Mouse (Mus musculus) Patski (cell line): Measurements from ENCODE around the gene Zgpat. TPM values are rescaled to one million over a fixed set of nuclear protein-coding genes. Genes with fewer than 3 reads are reported as not detected.
A peak's percentile ranks its signal among the peaks of the same experiment; 100 is the strongest.

Experiments used
- ATAC-seq: fragments of 100-300 bp; one replicate; pipeline ENCODE4 v1.8.0; 2021
- CTCF ChIA-PET: fragments of 350-600 bp; sonication (Branson Sonifier 250); formaldehyde crosslinking; loops from one replicate; lab custom pipeline; 2022; ENCODE audit warnings: inconsistent platforms; lab: Charles Lee
- POLR2A ChIA-PET: fragments of 350-600 bp; sonication (Branson Sonifier 250); formaldehyde crosslinking; loops from one replicate; lab custom pipeline; 2022; ENCODE audit warnings: antibody characterized with exemption, inconsistent platforms; lab: Charles Lee
- DNase-seq: peaks from one replicate; pipeline ENCODE4 v3.0.0-alpha.2; 2011; ENCODE audit warnings: low read depth, low spot score
- H3K27me3 ChIP-seq: fragments of 371-371 bp; one replicate; pipeline ENCODE4 v1.5.1; 2021
- CTCF ChIP-seq: fragments of 100-300 bp; IDR thresholded peaks from one replicate; pipeline ENCODE4 v1.5.1; 2021
- in situ Hi-C: fragments of 300-500 bp; cut with MboI; formaldehyde crosslinking; loops from 3 replicates; pipeline ENCODE4 v1.11.1; 2018; ENCODE audit warnings: low pct_unique_long_range_greater_than_20kb, mixed read lengths
- polyA plus RNA-seq: library from polyadenylated mRNA; unstranded; gene quantifications from one replicate; pipeline ENCODE4 v1.2.3, GENCODE M21; 2021

Gene Zgpat
- polyA plus RNA-seq, 1 experiment from 2014 or later: 41.8 TPM

DNA sequence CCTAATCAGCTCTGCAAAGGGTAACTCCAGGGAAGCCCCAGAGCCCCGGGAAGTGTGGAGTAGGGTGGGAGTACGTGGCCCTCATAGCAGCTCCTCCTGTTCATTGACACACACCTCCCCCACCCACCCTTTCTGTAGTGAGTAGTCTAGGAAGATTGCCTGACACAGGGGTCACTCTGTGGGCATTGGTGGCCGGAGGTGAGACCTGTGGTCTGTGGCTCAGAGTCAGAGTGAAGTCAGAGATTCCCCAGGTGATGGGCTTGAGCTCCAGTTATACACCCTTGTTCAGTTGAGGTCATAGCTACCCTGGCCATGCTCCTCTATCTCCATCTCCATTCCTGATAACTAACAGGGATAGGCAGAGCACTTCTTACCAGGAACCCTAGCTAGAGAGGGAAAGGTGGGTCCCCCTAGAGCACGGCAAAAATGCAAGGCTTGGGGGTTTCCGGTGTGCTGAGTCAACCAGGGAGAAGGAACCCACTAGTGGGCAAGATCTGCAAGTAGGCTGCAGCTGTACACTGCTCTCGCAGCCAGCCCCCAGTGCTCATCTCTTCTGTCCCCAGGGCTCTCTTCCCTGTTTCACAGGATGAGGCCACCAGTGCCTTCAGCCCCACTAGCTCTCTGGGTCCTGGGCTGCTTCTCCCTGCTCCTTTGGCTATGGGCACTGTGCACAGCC is 17.0 kb downstream of the Zgpat start:
- CTCF ChIA-PET: interaction anchor here (0.9 to 1.3 kb wide), 2 partner anchors 10 to 24 kb away, joined by 3 to 5 read pairs; no protein-coding TSS in a partner anchor
- H3K27me3 ChIP-seq: no peaks in the 10 kb centered on the region
- TF ChIP-seq CTCF: no peak
- ATAC-seq: no peak
- in situ Hi-C loops: no loop called here
- POLR2A ChIA-PET: no interaction called here
- DNase-seq: no peak

DNA sequence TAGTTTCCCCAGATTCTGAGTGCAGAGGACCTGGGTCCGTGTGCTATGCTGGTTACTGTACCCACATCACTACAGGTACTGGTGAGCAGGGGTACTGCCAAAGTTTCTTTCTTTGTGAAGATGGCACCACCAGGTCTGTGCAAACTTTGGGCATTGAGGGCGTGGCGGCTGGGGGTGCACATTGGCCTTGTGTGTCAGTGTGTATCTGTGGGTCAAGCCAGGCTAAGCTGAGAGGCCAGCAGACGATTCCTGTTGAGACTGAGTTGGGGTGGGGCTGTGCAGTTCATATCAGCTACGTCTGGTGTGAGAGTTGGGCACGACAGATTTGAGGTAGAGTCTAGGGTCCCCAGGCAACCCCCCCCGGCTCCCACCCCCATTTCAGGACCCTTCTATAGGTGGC is 19.7 kb downstream of the Zgpat start:
- ATAC-seq: no peak
- DNase-seq: no peak
- ChIA-PET POLR2A (no interaction called here), CTCF (interaction anchor here (1.3 to 1.8 kb wide), 2 partner anchors 8 to 10 kb away, joined by 4 to 7 read pairs; no protein-coding TSS in a partner anchor)
- H3K27me3 ChIP-seq: no peaks in the 10 kb centered on the region
- in situ Hi-C loops: no loop called here
- TF ChIP-seq CTCF: no peak

DNA sequence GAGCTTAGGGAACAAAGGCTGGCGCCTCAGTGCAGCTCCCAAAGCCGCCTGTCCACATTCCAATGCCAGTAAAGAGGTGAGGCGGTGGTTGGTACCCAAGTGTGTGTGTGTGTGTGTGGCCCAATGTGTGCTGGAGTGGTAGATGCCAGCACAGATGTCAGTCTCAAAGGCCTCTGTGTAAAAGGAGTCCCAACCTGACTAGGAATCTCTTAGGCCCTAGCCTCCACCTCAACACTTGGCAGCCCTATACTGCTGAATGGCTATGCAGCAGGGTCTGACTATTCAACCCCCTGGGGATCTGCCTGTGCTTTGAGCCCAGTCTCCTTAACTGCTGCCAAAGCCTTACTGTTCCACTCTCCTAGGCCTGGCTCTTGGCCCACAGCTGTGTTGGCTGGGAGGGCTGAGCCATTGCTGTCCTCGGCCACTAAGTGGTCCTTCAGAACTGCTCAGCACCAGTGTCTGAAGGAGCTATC is 20.2 kb downstream of the Zgpat start:
- DNase-seq (no peak), ATAC-seq (no peak)
- ChIA-PET POLR2A (interaction anchor here (0.5 kb wide), 1 partner anchor 210 kb away, joined by 5 read pairs; no protein-coding TSS in a partner anchor), CTCF (interaction anchor here (0.9 to 1.3 kb wide), 2 partner anchors 9 to 81 kb away, joined by 3 to 4 read pairs; no protein-coding TSS in a partner anchor)
- in situ Hi-C loops: no loop called here
- no peaks in the 10 kb centered on the region for H3K27me3 ChIP-seq
- TF ChIP-seq CTCF: no peak

GRCm38 (mm10) chr2:181385885-181386284 is 21.2 kb downstream of the Zgpat start:
- in situ Hi-C loops: no loop called here
- ATAC-seq: no peak
- ChIA-PET POLR2A (interaction anchor here (0.5 kb wide), 1 partner anchor 209 kb away, joined by 5 read pairs; no protein-coding TSS in a partner anchor), CTCF (interaction anchor here (0.9 to 1.8 kb wide), 2 partner anchors 10 to 80 kb away, joined by 3 to 13 read pairs; no protein-coding TSS in a partner anchor)
- DNase-seq: no peak
- H3K27me3 ChIP-seq: no peaks in the 10 kb centered on the region
- TF ChIP-seq CTCF: no peak

GRCm38 (mm10) chr2:181386663-181387210 is 22.0 kb downstream of the Zgpat start:
- POLR2A ChIA-PET: no interaction called here
- no peak for DNase-seq
- in situ Hi-C loops: no loop called here
- no peak for ATAC-seq
- TF ChIP-seq CTCF: no peak
- no peaks in the 10 kb centered on the region for H3K27me3 ChIP-seq
- CTCF ChIA-PET: interaction anchor here (1.8 kb wide), 1 partner anchor 11 kb away, joined by 13 read pairs; no protein-coding TSS in a partner anchor

DNA sequence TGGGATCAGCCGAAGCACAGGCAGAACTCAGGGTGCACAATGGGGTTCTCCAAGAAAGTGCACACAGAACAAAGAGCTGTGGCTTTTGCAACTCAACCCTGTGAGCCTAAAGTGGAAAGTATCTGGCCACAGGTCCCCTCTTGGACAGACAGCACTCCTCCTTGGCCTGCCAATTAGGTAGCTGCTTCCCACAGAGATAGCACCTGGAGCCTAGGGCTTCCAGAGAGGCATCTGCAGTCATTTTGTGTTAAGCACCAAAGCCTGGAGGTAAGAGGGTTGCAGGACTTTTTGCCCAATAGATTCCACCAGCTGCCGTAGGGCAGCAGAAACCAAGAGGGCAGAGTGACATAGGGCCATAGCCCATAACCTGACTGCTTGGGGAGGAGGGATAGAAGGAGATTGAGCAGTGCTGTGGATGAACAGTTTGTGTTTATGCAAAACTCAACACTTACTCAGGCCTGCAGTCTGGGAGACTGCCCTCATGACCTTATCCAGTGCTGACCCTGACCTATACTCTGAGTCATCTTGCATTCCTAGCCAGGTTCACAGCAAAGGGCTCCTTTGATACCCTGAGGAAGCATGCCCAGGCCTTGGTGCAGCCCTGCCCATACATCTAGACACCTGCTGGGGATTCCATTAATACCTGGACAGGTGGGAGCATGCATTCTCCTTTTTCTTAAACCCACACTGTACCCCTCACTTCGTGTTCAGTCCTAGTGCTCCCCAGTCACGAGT is 25.6 kb downstream of the Zgpat start:
- CTCF ChIA-PET: interaction anchor here (0.8 to 4.7 kb wide), 5 partner anchors 13 to 288 kb away, joined by 3 to 23 read pairs (median 7); no protein-coding TSS in a partner anchor
- no peak for TF ChIP-seq CTCF
- no peaks in the 10 kb centered on the region for H3K27me3 ChIP-seq
- ATAC-seq (peak; percentile 34), DNase-seq (no peak)
- in situ Hi-C loops: loop anchor here (5.0 kb wide), 1 partner anchor 187 kb away; no protein-coding TSS in a partner anchor
- POLR2A ChIA-PET: interaction anchor here (0.7 kb wide), 2 partner anchors 130 to 290 kb away, joined by 3 to 4 read pairs; partner anchors contain the start of gene Dnajc5

- no peak for ATAC-seq
- CTCF ChIA-PET: interaction anchor here (1.9 to 4.7 kb wide), 2 partner anchors 14 to 20 kb away, joined by 8 to 23 read pairs; no protein-coding TSS in a partner anchor
- no peak for DNase-seq
- POLR2A ChIA-PET: no interaction called here
- in situ Hi-C loops: loop anchor here (5.0 kb wide), 1 partner anchor 186 kb away; no protein-coding TSS in a partner anchor
- no peaks in the 10 kb centered on the region for H3K27me3 ChIP-seq
- no peak for TF ChIP-seq CTCF
Observed at GRCm38 (mm10) chr2:181391022-181391421, 26.3 kb downstream of the Zgpat start.

- DNase-seq (no peak), ATAC-seq (no peak)
- ChIA-PET CTCF (interaction anchor here (0.9 to 4.7 kb wide), 6 partner anchors 8 to 105 kb away, joined by 3 to 23 read pairs (median 6); partner anchors contain the start of gene Tpd52l2), POLR2A (no interaction called here)
- no peak for TF ChIP-seq CTCF
- in situ Hi-C loops: loop anchor here (5.0 kb wide), 1 partner anchor 186 kb away; no protein-coding TSS in a partner anchor
- H3K27me3 ChIP-seq: no peaks in the 10 kb centered on the region
Observed at GRCm38 (mm10) chr2:181391541-181391940, 26.8 kb downstream of the Zgpat start.

DNA sequence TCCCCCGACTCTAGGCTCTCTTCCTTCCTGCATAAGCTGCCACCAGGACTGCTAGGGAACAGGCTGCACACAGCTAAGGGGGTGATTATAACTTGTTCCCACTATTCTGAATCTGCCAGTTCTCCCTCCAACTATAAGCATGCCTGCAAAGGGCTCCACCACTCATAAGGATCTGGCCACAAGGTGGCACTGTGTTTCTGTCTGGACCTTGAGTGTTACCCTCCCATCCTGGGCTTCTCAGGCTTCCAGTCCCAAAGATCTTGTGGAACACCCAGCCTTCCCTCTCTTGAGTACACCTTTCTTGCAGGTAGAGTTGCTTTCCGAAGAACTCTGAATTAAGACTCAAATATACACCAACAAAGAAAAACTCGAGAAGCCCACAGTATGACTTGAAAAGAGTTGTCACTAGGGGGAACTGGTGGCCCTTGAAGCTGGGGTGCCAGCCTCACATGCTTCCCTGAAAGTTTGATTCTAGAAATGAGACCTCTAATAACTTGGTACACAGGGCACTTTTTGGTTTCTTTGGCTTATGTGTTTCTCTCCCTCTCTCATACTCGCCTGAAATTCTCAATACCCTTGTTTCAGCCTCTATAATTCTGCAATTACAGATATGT is 28.0 kb downstream of the Zgpat start:
- ATAC-seq: no peak
- ChIA-PET CTCF (interaction anchor here (0.7 to 5.0 kb wide), 18 partner anchors 9 to 189 kb away, joined by 3 to 23 read pairs (median 6); partner anchors contain the start of genes Dnajc5, Lime1 and Tpd52l2), POLR2A (no interaction called here)
- no peak for DNase-seq
- no peaks in the 10 kb centered on the region for H3K27me3 ChIP-seq
- TF ChIP-seq CTCF: no peak
- in situ Hi-C loops: loop anchor here (5.0 kb wide), 1 partner anchor 185 kb away; no protein-coding TSS in a partner anchor
